ENCODE assay signal across 11 mouse cellular contexts in the genomic region with DNA sequence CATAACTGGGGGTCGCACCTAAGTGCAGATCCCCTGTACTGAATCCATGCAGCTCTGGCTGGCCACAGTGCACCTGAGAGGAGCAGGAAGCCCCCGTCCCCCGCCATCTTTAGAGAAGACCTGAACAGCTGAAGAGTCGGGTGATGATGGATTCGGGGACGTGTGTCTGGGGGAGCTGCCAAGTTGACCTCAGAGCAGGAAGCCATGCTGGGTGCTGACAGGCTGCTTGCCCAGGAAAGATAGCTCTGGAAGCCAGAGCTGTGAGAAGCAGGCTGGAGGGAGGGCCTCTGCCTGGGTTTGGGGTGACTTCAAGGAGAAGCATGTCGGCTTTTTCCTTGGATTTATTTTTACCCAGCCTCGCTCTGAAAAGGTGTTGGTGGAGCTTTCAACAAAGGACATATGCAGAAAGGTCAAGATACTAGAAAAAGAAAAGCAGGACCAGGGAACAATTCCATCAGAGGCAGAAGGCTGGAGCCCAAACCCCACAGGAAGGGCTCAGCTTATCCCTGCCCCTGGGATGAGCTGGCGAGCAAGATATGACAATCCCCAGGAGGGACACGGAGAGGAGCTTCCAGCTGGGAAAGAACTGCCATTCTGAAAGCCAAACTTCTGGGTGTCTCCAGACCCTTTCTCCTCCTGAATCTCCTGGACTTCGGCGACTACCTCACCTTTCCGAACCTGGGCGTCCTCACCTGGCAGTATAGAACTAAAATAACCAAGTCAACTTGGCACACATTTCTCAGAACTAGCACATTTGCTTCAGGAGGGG.
DNase-seq lines count a peak whose midpoint lies in the region; ATAC-seq lines count a peak whose summit lies in the region.
"Had no signal": no experiment of that assay in that cellular context is flagged by ENCODE, and none has a peak within 500 bp of the region (broad histone marks: within the 10 kb centered on the region; RNA-seq: fewer than 3 reads in every experiment).

No protein-coding gene starts in this region.

- no peak overlapping the region for H3K4me2 ChIP-seq in hindbrain, embryonic 16.5 days (ENCODE audit: low read length)
- no peak overlapping the region for H3K4me2 ChIP-seq in forebrain, embryonic 14.5 days (ENCODE audit: low read length)
- H3K4me2 ChIP-seq: forebrain, embryonic 15.5 days; hindbrain, embryonic 12.5 days had no signal

- no peak overlapping the region for H3K4me3 ChIP-seq in hindbrain, embryonic 16.5 days (ENCODE audit: low read length)
- H3K4me3 ChIP-seq in hindbrain, embryonic 10.5 days = no peak overlapping the region
- H3K4me3 ChIP-seq in forebrain, embryonic 14.5 days (ENCODE audit: low read depth, low read length) = no peak overlapping the region
- H3K4me3 ChIP-seq: forebrain, embryonic 15.5 days; hindbrain, embryonic 12.5 days had no signal

- H3K9me3 ChIP-seq in hindbrain, embryonic 16.5 days (ENCODE audit: control insufficient read depth, low read length) = no peaks in the 10 kb centered on the region
- no peaks in the 10 kb centered on the region for H3K9me3 ChIP-seq in hindbrain, embryonic 10.5 days
- H3K9me3 ChIP-seq in forebrain, embryonic 14.5 days (replicated peaks; ENCODE audit: control insufficient read depth, low read length) = no peaks in the 10 kb centered on the region
- H3K9me3 ChIP-seq: forebrain, embryonic 15.5 days; hindbrain, embryonic 12.5 days had no signal

- no peak for DNase-seq in hindbrain, embryonic 10.5 days (ENCODE audit: low spot score)
- peak; percentile 70 to 76 for DNase-seq in cerebellum, adult 18-20 months
- DNase-seq in heart, adult 9 months (ENCODE audit: low spot score in 2 of 2) = peak; percentile 64 to 68
- DNase-seq in thymus, postnatal 10 days (ENCODE audit: low spot score in 2 of 2) = no peak
- DNase-seq in forebrain, embryonic 14.5 days (ENCODE audit: low spot score) = no peak
- DNase-seq in thymus, postnatal 0 days (ENCODE audit: low spot score) = no peak
- DNase-seq: thymus, postnatal 25 days had no signal

- H3K4me1 ChIP-seq in hindbrain, embryonic 16.5 days (ENCODE audit: control insufficient read depth, insufficient read depth, low read depth, low read length) = peaks cover 4% of the 10 kb centered on the region; the same call in 1 of the 2 replicates
- peaks cover 7% of the 10 kb centered on the region for H3K4me1 ChIP-seq in hindbrain, embryonic 10.5 days (replicated peaks)
- peaks cover 6% of the 10 kb centered on the region for H3K4me1 ChIP-seq in forebrain, embryonic 14.5 days (ENCODE audit: control insufficient read depth, insufficient read depth, low read length)

- WGBS in hindbrain, embryonic 16.5 days = 74% methylated on average over 14 of the region's 14 CpGs
- WGBS in hindbrain, embryonic 10.5 days = 73% methylated on average over 14 of the region's 14 CpGs
- 71% methylated on average over 14 of the region's 14 CpGs for WGBS in forebrain, embryonic 14.5 days

- no peak overlapping the region for H3K9ac ChIP-seq in hindbrain, embryonic 16.5 days (ENCODE audit: low read depth, low read length)
- no peak overlapping the region for H3K9ac ChIP-seq in forebrain, embryonic 14.5 days (ENCODE audit: low read length)
- H3K9ac ChIP-seq: forebrain, embryonic 15.5 days; hindbrain, embryonic 12.5 days had no signal

- no peaks in the 10 kb centered on the region for H3K36me3 ChIP-seq in hindbrain, embryonic 16.5 days (ENCODE audit: control insufficient read depth, insufficient read depth, low read length)
- H3K36me3 ChIP-seq in hindbrain, embryonic 10.5 days = no peaks in the 10 kb centered on the region
- H3K36me3 ChIP-seq in forebrain, embryonic 14.5 days (ENCODE audit: control insufficient read depth, insufficient read depth, low read length) = no peaks in the 10 kb centered on the region
- H3K36me3 ChIP-seq: forebrain, embryonic 15.5 days; hindbrain, embryonic 12.5 days had no signal

- H3K27ac ChIP-seq in hindbrain, embryonic 16.5 days (ENCODE audit: low read depth, low read length) = no peak overlapping the region
- H3K27ac ChIP-seq in hindbrain, embryonic 10.5 days = no peak overlapping the region
- H3K27ac ChIP-seq in forebrain, embryonic 14.5 days (ENCODE audit: low read depth, low read length) = no peak overlapping the region
- H3K27ac ChIP-seq: forebrain, embryonic 15.5 days; hindbrain, embryonic 12.5 days had no signal

- H3K27me3 ChIP-seq in hindbrain, embryonic 16.5 days (replicated peaks; ENCODE audit: control insufficient read depth, insufficient read depth, low read length) = no peaks in the 10 kb centered on the region
- H3K27me3 ChIP-seq in hindbrain, embryonic 10.5 days (ENCODE audit: insufficient read depth, poor library complexity, severe bottlenecking) = peaks cover 14% of the 10 kb centered on the region
- no peaks in the 10 kb centered on the region; the same call in 1 of the 2 replicates for H3K27me3 ChIP-seq in forebrain, embryonic 14.5 days (replicated peaks; ENCODE audit: control insufficient read depth, insufficient read depth, low read length)
- H3K27me3 ChIP-seq: forebrain, embryonic 15.5 days had no signal

- peak; percentile 25; the same call in 1 of the 2 replicates for ATAC-seq in hindbrain, embryonic 16.5 days
- ATAC-seq in hematopoietic stem cell, adult 5-6 weeks (replicated peaks in 1 of 2; ENCODE audit: insufficient read depth in 1 of 2, low FRiP score in 2 of 2, low TSS enrichment in 1 of 2, low read depth in 1 of 2, poor library complexity in 2 of 2, severe bottlenecking in 2 of 2) = peak; percentile 14 to 63; a peak in 2 of 4 replicates
- no peak for ATAC-seq in forebrain, embryonic 14.5 days
- ATAC-seq: forebrain, embryonic 15.5 days had no signal

Comparison
In these comparisons a context has a peak if more than half of its experiments do, and no peak if none do; other contexts are left out.
1. DNase-seq: peak in cerebellum, adult 18-20 months (2 of 2) and heart, adult 9 months (2 of 2); none in hindbrain, embryonic 10.5 days (single experiment), thymus, postnatal 10 days (0 of 2), forebrain, embryonic 14.5 days (single experiment) and thymus, postnatal 0 days (single experiment).